Mouse (Mus musculus) forebrain, embryonic 14.5 days (tissue): ENCODE results near the gene Zfp560. TPM values are rescaled to one million over a fixed set of nuclear protein-coding genes. Genes with fewer than 3 reads are reported as not detected.
"Not testable (repeated sequence)": the region's sequence is repeated elsewhere in the genome, so short reads cannot be mapped to it uniquely, and the experiment has no call there.

Experiments
- ATAC-seq: fragments of 200-750 bp; cut with Nextera tagmentation; 2 replicates; pipeline ENCODE4 v1.8.0; 2017; ENCODE audit warnings: mild to moderate bottlenecking, moderate library complexity
- DNase-seq: peaks from one replicate; pipeline ENCODE4 v3.0.0-alpha.2; 2015; ENCODE audit warnings: low spot score
- H3K27ac ChIP-seq: fragments of 300-500 bp; sonication (generic); 2 replicates; pipeline ENCODE4 v1.5.1; 2014; ENCODE audit warnings: low read depth, mild to moderate bottlenecking, control low read depth, low read length, moderate library complexity
- H3K27me3 ChIP-seq: fragments of 300-500 bp; sonication (generic); replicated peaks from 2 replicates; pipeline ENCODE4 v1.6.1; 2014; ENCODE audit warnings: low read length, control low read depth, mixed read lengths; ENCODE audit not compliant: control insufficient read depth, insufficient read depth
- H3K36me3 ChIP-seq: fragments of 300-500 bp; sonication (generic); 2 replicates; pipeline ENCODE4 v1.6.1; 2014; ENCODE audit warnings: low read length, control low read depth; ENCODE audit not compliant: control insufficient read depth, insufficient read depth
- H3K4me1 ChIP-seq: fragments of 300-500 bp; sonication (generic); 2 replicates; pipeline ENCODE4 v1.6.1; 2014; ENCODE audit warnings: antibody characterized with exemption, low read length, control low read depth; ENCODE audit not compliant: control insufficient read depth, insufficient read depth
- H3K4me2 ChIP-seq: fragments of 300-500 bp; sonication (generic); 2 replicates; pipeline ENCODE4 v1.6.1; 2014; ENCODE audit warnings: mild to moderate bottlenecking, control low read depth, low read length
- H3K4me3 ChIP-seq: fragments of 300-500 bp; sonication (generic); 2 replicates; pipeline ENCODE4 v1.5.1; 2014; ENCODE audit warnings: low read depth, low read length, control low read depth
- H3K9ac ChIP-seq: fragments of 300-500 bp; sonication (generic); 2 replicates; pipeline ENCODE4 v1.6.1; 2014; ENCODE audit warnings: mild to moderate bottlenecking, low read length, control low read depth, moderate library complexity
- H3K9me3 ChIP-seq: fragments of 300-500 bp; sonication (generic); replicated peaks from 2 replicates; pipeline ENCODE4 v1.6.1; 2016; ENCODE audit warnings: low read length, control low read depth, mixed read lengths; ENCODE audit not compliant: control insufficient read depth
- WGBS: fragments of 180-500 bp; shearing (Covaris S2); extraction: QIAGEN DNeasy Blood & Tissue Kit; methylation state at CpG from one replicate; pipeline ENCODE4 v1.1.7; 2014; 5-methylcytosine and 5-hydroxymethylcytosine counted together
- polyA plus RNA-seq: library from polyadenylated mRNA; unstranded; fragments of >200 nt; fragmentation: Nextera tagmentation; extraction: Ambion mirVana; gene quantifications from 2 replicates; pipeline ENCODE4 v1.2.1, GENCODE M21; 2014

Gene Zfp560
- polyA plus RNA-seq, 1 experiment from 2014 or later = 58.6 TPM

DNA sequence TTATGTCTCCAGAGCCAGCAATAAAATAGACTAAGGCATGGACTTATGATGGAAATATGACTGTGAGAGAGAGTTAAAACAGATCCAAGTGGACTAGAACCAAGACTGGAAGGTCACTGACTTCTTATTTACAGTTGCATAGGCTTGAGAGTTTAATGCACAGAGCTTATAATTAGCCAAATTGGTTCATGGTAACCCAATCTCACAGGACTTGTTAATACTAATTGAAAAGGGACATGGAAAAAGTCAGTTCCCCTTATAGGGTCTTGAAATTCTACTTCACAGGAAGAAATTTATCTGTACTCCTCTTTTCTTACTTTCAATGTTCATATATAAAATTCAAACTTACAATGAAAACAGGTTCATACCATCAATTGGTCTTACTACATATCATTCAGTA is 49.0 kb downstream of the Zfp560 start, which contains the start of gene Olfr18:
Gene Olfr18 (minus strand): TSS at position 101 of the 400 bp plus-strand sequence.
- DNase-seq (no peak), ATAC-seq (no peak)
- Histone ChIP-seq H3K36me3 (no peaks in the 10 kb centered on the region), H3K4me2 (no peak within 1 kb of the TSS), H3K9ac (no peak within 1 kb of the TSS), H3K27me3 (no peaks in the 10 kb centered on the region), H3K4me3 (no peak within 1 kb of the TSS), H3K9me3 (no peaks in the 10 kb centered on the region), H3K4me1 (no peaks in the 10 kb centered on the region), H3K27ac (no peak within 1 kb of the TSS)

DNA sequence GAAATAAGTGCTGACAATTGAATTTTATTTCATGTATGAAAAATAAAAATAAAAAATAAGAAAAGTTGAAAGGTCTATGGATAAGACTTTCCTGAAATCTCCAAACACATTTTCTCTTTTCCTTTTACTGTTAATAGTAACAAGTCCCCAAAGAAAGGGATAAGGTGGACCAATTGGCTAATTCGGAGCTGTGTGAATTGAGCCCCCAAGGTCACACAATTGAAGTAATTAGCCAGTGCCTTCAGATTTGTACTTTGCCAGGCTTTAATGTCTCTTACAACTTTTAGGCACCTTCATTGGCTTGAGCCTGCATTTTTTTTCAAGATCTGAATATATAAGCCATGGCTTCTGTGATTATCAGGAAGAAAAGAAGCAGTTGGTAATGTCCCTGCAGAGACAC is 86.7 kb downstream of the Zfp560 start, which contains the start of gene Olfr873:
Gene Olfr873 (plus strand): TSS at position 301 of the 400 bp plus-strand sequence.
- ATAC-seq (no peak), DNase-seq (no peak)
- Histone ChIP-seq H3K27me3 (no peaks in the 10 kb centered on the region), H3K4me3 (no peak within 1 kb of the TSS), H3K27ac (no peak within 1 kb of the TSS), H3K4me2 (no peak within 1 kb of the TSS), H3K9ac (no peak within 1 kb of the TSS), H3K4me1 (no peaks in the 10 kb centered on the region), H3K36me3 (no peaks in the 10 kb centered on the region), H3K9me3 (no peaks in the 10 kb centered on the region)
- 88% methylated on average over 1 of the region's 1 CpGs for WGBS

DNA sequence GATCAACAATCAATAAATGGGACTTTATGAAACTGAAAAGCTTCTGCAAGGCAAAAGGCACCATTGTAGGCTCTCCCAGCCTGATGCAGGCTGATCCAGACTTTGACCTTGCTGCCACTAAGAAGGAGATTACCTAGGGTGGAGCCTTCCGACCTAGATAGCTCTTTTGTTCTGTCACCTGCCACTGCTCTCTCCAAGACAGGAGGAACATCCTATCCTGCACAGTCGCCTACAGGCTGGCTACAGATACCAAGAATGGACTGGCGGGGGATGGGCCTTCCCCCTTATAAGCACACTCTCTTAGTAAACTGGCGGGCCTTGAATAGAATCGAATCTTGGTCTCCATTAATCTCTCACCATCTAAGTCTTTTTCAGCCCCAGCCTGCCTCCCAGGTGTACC is 89.4 kb downstream of the Zfp560 start:
- H3K27ac ChIP-seq, H3K9ac ChIP-seq, ATAC-seq, H3K4me2 ChIP-seq, H3K36me3 ChIP-seq, H3K4me1 ChIP-seq, H3K4me3 ChIP-seq, H3K9me3 ChIP-seq, H3K27me3 ChIP-seq, DNase-seq: not testable (repeated sequence)
- WGBS = 85% methylated on average over 5 of the region's 5 CpGs

Other genes with a start within 250 kb of the Zfp560 start
- not detected in 2 replicates for gene Olfr870, start 211.1 kb downstream of the Zfp560 start, polyA plus RNA-seq
- gene Olfr871, start 173.0 kb downstream of the Zfp560 start, polyA plus RNA-seq = not detected in 2 replicates
- not detected in 2 replicates for gene Olfr872, start 148.1 kb downstream of the Zfp560 start, polyA plus RNA-seq
- not detected in 2 replicates for gene Olfr39, start 102.8 kb downstream of the Zfp560 start, polyA plus RNA-seq
- not detected in 2 replicates for gene Olfr873, start 86.6 kb downstream of the Zfp560 start, polyA plus RNA-seq
- not detected in 2 replicates for gene Olfr18, start 49.1 kb downstream of the Zfp560 start, polyA plus RNA-seq
- gene Zfp26, start 75.0 kb upstream of the Zfp560 start, polyA plus RNA-seq = 26.5 and 32.4 TPM in 2 replicates
- gene Zfp426, start 107.6 kb upstream of the Zfp560 start, polyA plus RNA-seq = 40.5 and 41.6 TPM in 2 replicates
- gene Zfp266, start 136.2 kb upstream of the Zfp560 start, polyA plus RNA-seq = 101 and 120 TPM in 2 replicates
- gene Zfp846, start 196.1 kb upstream of the Zfp560 start, polyA plus RNA-seq = 34.4 and 45.5 TPM in 2 replicates